Mouse (Mus musculus): ENCODE data around the gene Slc37a4.
"Not testable (repeated sequence)": the region's sequence is repeated elsewhere in the genome, so short reads cannot be mapped to it uniquely, and the experiment has no call there.

The Slc37a4 gene

DNA sequence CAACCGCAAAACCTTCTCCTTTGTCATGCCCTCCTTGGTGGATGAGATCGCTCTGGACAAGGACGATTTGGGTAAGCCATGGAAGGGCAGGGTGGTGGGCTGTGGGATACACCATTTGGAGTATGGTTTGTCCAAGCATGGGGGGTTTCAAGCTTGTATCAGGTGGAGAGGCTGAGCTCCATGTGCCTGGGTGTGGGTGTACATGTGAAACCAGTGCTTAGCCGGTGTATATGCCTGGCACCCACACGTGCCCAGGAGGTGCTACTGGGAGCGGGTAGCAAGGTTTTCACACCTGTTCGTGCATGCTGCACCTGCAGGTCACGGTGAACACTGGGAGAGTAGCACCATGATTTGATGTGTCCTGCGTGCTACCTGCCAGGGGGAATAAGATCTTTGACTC, 1.9 kb downstream of the Slc37a4 start:
- no peak for DNase-seq (ENCODE audit: low read depth, low spot score)

DNA sequence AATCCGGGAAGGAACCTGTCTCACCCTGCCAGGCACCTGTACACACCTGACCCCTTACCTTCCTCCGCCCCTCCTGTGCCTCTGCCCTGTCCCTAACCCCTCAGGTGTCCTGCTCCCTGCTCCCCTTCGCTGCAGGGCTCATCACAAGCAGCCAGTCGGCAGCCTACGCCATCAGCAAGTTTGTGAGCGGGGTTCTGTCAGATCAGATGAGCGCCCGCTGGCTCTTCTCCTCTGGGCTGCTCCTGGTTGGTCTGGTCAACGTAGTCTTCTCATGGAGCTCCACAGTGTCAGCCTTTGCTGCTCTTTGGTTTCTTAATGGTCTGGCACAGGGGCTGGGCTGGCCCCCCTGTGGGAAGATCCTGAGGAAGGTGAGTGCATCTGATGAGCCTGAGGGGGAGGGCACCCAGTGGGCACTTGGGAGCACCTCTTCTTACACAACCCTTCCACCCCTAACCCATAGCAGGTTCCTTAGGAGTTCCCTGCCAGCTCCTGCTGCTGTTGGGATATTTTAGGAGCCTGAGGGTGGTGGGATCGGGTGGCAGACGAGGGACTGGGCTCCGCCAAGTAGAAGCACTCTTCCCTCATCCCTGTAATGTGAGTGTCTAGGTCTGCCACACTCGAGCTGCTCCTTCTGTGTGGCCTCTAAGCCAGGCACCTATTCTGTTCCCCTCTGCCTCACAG, 2.6 kb downstream of the Slc37a4 start:
- no peak for DNase-seq (ENCODE audit: low read depth, low spot score)

DNA sequence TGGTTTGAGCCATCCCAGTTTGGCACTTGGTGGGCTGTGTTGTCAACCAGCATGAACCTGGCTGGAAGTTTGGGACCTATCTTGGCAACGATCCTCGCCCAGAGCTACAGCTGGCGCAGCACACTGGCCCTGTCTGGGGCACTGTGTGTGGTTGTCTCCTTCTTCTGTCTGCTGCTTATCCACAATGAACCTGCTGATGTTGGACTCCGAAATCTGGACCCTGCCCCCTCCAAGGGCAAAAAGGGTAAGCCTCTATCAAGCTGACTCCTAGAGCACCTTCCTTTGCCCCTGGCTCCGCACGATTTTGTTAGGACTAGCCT, 3.1 kb downstream of the Slc37a4 start:
- no peak for DNase-seq (ENCODE audit: low read depth, low spot score)

DNA sequence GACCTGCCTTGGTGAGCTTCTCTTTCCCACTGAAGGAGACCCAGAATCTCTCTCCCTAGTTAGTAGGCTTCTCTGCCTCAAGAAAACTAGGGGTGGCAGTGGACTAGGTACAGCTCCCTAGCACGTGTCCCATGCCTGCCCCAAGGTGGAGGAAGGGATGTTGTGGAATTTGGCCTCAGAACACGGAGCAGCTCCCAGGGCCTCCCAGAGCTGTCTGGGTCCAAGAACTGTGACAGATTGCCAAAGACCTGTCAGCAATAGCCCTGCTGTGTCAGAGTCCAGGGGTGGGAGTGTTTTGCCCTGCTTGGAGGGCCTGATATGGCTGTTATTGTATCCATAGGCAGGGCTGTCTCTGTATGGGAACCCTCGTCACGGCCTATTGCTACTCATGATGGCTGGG, 4.4 kb downstream of the Slc37a4 start:
- DNase-seq (ENCODE audit: low read depth, low spot score) = no peak

DNA sequence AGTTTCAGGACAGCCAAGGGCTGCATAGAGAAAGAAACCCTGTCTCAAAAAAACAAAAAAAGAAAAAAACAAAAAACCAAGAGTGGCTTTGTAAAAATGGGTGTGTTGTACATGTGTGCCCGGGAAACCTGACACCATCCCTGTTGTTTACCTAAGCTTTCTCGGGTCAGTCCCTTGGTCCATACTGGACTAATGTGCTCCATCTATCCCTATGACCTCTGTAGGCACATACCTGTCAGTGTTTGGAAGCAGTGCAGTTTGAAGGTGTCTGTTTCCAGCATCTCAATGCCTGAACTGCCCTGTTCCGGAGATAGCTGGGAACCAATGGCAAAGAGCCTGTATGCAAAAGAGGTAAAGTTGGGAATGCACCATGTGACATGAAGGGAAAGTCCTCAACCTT, 8.4 kb downstream of the Slc37a4 start:
- no peak for DNase-seq (ENCODE audit: low read depth, low spot score)

DNA sequence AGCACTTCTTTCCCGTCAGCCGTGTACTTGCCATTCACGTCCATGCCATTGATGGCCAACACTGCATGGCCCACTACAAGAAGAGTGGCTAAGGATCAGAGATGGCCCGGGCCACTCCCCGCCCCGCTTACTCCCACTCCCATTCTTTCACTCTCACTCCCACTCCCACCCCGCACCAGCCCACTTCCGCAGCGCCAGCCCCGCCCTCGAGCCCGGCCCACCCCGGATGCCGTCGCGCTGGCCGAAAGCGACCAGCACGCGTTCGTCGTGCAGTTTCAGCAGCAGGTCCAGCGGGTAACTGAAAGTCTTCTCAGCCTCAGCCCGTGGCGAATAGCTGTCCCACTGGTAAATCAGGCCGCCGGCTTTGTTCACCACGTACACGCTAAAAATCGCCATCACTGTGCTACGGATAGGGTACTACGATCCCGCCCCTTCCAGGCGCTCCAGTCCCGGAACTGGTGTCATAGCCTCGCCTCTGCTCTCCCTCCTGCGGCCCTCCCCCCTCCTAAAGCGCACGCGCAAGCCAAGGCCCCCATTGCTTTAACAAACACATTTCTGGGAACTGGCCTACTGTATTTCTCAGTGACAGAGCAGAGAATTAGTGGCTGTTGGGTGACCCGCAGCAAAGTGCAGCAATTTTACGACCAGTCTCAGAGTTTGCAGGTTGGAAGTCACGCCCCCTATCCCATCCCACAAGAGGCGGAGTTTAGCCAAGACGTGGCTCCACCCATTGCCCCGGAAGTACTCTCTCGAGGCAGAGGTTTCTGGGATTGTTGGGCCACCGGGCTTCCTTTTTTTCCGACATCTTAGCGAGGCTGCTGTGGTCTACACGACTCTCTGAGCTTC, 10.5 kb downstream of the Slc37a4 start, which contains the start of the genes Rps25 and Trappc4:
Gene Rps25, plus strand, starts transcription at position 234 of the 846 bp plus-strand sequence.
Gene Trappc4, minus strand, starts transcription at position 695 of the 846 bp plus-strand sequence.
- peak; percentile 96 for DNase-seq (ENCODE audit: low read depth, low spot score)

DNA sequence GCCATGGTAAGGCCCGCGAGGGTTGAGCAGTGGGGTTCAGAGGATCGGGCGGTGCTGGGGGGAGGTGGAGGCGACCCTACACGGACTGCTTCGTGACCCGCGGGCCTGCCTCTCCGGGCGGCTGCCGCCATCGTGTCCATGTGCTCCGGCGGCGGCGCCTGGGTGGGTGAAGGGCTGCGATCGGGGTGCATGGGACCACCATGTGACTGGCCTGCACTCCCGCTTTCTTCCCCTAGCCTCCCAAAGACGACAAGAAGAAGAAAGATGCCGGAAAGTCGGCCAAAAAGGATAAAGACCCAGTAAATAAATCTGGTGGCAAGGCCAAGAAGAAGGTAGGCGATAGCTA, 11.1 kb downstream of the Slc37a4 start:
- DNase-seq (ENCODE audit: low read depth, low spot score) = no peak

DNA sequence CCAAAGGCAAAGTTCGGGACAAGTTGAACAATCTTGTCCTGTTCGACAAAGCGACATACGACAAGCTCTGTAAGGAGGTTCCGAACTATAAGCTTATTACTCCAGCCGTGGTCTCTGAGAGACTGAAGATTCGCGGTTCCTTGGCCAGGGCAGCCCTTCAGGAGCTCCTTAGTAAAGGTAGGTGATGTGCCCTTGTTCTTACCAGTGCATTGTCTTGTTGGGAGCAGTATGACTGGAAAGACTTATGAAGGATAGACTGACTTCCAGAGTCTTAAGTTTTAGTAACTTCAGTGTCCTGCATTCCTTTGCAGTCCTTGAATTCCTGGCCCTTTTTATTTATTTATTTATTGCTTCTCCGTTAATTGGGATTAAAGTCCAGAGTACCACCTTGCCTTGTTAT, 12.0 kb downstream of the Slc37a4 start:
- not testable (repeated sequence) for DNase-seq (ENCODE audit: low read depth, low spot score)

DNA sequence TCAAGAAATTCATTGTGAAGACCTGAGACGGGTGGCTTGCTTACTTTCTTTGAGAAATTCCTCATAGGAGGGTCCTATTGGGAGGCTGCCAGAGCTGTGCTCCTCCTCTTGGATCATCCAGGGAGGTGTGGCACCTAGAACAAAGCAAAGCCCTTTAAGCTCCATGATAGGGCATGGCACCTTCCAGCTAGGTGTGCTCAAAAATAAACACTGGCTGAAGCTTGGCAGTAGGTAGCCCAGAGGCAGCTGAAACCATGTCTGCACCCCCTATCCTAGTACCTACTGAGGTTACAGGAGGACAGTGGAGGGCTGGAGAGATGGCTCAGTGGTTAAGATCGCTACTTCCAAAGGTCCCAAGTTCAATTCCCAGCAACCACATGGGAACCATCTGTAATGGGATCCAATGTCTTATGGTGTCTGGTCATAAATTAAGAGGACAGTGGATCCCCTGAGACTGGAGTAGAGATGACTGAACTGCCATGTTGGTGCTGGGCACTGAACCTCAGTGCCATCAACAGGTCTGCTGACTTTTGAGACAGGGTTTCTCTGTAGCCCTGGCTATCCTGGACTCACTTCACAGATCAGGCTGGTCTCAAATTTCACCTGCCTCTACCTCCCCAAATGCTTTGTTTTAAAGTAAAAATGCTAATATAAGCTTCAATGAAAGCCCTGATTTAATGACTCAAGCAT, 14.1 kb downstream of the Slc37a4 start:
- no peak for DNase-seq (ENCODE audit: low read depth, low spot score)

DNA sequence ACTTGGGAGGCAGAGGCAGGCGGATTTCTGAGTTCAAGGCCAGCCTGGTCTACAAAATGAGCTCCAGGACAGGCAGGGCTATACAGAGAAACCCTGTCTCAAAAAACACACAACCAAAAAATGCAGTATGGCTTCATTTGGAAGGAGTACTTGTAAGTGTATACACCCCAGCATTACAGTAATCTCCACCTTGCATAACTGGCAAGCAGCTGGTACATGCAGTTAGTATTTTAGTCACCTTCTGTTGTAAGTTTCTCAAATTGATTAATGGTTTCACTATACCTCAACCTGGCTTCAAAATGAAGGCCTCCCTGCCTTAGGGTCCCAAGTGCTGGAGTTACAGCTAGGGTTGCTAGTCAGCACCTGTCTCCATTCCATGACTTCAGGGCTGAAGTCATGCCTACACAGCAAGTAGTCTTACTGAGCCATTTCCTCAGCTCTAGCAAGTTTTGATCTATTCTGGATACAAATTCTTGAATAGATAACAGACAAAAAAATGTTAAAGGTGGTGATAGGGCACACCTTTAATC, 15.0 kb downstream of the Slc37a4 start:
- DNase-seq (ENCODE audit: low read depth, low spot score) = no peak

DNA sequence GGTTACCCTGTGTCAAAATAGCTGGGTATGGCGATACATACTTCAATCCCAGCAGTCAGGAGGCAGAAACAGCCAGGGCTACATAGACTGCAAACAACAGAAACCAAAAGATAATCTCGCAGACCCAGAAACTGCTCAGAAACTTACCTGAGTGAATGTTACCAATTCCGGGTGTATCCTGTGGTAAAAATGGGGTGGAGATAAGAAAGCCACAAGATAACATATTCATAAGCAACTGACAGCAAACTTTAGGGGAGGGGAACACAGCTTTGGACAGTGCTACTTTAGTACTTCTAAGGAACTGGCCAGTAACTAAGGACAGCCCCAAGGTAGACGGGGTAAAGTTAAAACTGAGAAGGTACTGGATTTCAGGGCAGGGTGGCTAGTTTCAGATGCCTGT, 15.7 kb downstream of the Slc37a4 start:
- no peak for DNase-seq (ENCODE audit: low read depth, low spot score)

DNA sequence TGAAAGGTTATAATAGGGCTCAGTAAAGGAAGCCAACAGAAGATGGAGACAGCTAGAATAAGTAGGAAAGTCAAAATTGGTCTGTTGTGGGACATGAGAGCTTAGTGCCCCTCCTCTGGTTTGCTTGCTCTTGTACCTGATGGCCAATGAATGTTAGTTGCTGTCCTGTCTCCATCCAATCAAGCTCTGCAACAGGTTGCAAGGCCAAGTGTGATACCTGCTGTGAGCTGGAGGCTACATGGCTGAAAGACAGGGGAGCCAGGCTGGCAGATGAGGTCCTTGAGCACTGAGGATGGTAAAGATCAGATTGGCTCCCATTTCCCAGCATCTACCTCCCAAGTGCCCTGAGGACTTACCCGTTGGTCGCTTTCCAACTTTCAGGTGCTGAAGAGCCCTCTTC, 16.1 kb downstream of the Slc37a4 start:
- DNase-seq (ENCODE audit: low read depth, low spot score) = no peak

DNA sequence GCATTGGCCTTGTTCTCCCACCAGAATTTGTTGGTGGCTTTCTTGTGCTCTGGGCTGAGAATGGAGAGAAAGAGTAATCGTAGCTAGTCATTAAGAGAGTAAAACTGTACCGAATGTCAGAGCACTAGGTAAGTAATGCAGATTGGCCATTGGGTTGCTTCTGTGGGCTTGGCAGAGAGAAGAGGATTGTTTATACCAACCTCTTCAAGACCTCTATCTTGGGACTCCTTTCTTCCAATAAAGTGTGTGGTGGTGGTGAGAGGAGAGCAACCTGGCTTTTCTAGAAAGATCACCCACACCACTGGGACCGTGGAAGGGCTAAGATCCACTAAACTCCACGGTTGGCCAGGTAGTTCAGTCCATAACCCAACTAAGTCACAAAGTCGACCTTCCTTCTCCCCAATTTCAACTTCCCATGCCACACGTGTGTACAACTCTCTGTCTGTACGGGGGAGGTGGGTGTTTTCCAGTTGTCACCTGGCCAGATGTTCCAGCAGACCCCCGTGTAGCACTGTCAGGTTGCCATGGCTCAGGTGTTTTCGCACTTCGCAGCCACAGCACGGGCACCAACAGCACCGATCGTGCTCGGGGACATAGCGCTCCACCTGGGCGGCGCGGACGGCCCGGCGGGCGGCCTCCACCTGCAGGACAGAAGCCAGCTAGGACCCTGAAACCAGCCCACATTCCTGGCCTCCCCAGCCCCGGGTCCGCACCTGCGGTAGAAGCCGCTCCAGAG, 20.7 kb downstream of the Slc37a4 start:
- no peak for DNase-seq (ENCODE audit: low read depth, low spot score)

DNA sequence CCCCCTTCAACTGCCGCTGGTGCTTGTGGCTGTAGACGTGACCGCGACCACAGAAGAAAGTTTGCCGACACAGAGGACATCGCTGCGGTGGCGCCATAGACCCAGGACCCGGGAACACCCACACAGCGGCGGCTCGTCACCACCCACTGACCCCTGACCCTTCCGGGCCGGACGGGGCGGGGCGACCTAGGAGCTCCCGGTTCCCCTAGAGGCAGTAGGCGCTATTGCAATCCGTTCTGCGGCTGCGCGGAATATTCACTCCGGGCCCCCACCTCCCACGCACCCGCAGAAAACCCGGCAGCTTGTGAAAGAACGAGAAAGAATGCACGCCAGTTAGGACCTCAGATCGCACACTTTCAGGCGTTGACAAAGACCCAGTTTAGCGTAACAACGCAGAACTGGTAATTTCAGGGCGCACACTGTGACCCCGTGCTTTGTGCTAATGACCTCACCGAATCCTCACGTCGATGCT, 21.3 kb downstream of the Slc37a4 start:
- peak; percentile 87 for DNase-seq (ENCODE audit: low read depth, low spot score)

DNA sequence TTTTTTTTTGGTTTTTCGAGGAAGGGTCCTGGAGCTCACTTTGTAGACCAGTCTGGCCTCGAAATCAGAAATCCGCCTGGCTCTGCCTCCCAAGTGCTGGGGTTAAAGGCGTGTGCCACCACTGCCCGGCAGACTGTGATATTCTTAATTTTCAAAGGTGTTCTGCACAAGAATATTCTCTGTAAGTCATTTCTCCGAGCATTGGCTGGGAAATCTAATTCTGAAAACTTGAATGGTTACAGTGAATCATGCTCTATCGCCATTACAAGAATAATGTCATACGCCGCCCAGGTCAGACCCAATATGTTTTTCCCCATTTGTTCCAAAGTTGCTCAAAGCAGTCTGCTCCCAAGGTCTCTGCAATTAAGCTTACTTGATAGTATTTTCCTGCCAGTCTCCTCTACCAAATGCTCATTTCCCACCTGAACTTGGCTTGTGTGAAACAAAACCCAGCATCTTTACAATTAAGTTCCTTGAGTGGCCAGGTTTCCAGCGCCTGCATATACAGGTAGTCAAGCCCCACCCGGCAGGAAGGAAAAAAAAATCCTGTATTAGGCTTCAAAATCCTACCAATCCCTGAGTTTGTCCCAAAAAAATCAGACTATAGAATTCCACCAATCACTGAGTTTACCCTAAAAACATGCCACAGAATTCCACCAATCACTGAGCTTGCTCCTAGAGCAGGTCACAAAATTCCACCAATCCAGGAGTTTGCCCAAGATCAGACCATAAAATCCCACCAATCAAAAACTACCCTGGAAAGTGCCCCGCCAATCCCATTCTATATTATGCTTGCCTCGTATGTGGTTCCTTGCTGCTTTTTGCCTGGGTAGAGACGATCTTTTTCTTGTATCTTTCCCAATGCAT, 22.1 kb downstream of the Slc37a4 start, which contains the start of gene Ccdc84:
Gene Ccdc84, minus strand, starts transcription at position 51 of the 867 bp plus-strand sequence.
- DNase-seq (ENCODE audit: low read depth, low spot score) = no peak

DNA sequence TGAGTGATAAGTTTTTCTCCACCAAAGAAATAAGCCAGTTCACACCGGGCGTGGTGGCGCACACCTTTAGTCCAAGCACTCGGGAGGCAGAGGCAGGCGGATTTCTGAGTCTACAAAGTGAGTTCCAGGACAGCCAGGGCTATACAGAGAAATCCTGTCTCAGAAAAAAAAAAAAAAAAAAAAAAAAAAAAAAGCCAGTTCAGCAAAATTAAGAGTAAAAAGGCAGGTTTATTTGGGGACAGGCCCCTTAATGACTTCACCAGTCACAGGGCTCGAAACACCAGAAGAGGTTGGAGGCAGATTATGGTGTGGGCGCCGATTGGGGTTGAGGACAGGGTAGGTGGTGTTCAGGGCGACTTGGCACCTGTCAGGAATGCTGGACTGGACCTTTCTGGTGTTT, 23.1 kb downstream of the Slc37a4 start:
- not testable (repeated sequence) for DNase-seq (ENCODE audit: low read depth, low spot score)

DNA sequence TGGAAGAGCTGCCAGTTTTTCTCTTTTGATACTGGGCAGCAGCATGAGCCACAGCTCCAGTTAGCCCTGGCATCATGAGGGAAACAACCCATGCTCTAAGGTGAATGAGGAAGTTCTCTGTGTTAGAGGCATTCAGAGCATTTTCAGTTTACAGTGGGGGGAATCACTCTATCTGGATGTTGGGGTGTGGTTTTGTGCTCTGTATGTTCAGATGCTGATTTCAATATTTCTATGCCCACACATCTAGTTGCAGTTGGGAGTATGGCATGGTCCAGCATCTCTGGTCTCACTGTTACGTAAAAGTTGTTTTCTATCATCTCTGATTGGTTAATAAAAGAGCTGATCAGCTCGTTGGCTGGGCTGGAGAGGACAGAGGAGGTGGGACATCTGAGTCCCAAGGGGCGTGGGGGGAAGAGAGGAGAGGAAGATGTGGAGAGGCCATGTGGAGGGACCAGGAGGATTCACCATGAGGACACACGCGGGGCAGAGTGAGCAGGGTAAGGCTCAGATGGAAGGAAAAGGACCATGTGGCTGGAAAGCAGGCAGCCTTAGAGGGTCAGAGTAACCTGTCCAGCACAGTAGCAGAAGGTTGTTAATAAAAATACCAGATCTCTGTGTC, 23.7 kb downstream of the Slc37a4 start:
- DNase-seq (ENCODE audit: low read depth, low spot score) = no peak

DNA sequence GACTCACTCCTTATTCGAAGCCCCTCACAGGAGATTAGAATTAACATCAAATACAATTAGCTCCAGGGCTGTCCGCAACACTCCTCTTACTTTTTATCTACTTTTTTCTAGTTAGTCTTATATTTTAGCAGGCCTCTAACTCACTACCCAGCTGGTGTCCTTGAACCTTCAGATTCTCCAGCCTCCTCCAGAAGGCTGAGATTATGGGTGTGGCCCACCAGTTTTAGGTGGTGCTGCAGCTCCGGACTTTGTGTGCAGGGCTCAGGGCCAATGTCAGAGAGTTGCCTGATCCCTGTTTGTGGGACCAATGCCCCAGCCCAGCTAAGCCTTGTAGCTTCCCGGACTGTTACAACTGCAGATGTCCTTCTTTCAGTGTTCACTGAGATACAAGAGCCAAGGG, 26.9 kb downstream of the Slc37a4 start:
- no peak for DNase-seq (ENCODE audit: low read depth, low spot score)

DNA sequence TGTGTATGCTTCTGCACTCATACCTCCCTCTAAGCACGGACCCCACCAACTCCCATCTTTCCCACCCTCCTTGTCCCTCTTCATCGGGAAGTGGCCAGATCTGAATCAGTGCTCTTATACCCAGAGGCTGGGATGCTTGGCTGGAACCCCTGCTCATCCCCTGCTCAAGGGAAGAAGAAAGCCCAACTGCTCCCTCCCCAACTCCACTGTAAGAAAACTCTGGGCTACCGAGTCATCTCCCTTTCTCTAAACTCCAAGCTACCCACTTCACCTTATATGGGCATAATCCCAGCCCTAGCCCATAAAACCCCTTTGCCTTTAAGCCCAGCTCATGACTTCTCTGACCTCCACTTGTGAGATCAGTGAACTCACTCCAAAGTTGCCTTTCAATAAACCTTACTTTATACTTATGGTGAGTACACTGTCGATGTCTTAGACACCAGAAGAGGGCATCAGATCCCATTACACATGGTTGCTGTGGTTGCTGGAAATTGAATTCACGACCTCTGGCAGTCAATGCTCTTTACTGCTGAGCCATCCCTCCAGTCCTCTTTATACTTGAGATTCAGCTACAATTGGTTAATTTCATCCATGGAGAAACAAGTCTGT, 36.0 kb downstream of the Slc37a4 start:
- DNase-seq (ENCODE audit: low read depth, low spot score) = no peak

DNA sequence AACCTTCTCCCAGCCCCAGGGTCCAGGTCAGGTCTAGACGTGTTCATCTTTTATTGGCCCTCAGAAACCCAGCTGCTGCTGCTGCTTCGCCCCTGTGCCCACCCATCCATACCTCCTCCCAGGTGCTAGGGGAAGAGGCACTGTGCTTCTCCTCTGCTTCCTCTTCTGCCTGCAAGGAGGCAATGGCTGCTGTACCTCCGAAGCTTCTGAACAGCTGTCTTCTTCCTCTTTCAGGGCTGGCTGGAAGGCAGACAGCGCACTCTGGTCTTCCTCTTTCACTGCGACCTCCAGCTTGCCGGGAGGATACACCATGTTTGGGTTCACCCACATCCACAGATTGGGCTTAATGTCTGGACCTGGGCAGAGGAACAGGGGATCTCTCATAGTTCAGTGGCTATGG, 39.1 kb downstream of the Slc37a4 start:
- no peak for DNase-seq (ENCODE audit: low read depth, low spot score)

Data from retina, adult 2 months (tissue).